Mouse (Mus musculus): ENCODE measurements around the gene Osbpl7. TPM values are rescaled to one million over a fixed set of nuclear protein-coding genes. Genes with fewer than 3 reads are reported as not detected.

The Osbpl7 gene
- polyA plus RNA-seq, 1 experiment from 2014 or later, result 7.9 TPM

- DNase-seq (ENCODE audit: low spot score), result no peak
- Histone ChIP-seq H3K4me3 (replicated peaks; ENCODE audit: low read length) (no peak overlapping the region), H3K27me3 (ENCODE audit: control insufficient read depth, insufficient read depth, low read length) (no peaks in the 10 kb centered on the region), H3K4me1 (replicated peaks; ENCODE audit: control insufficient read depth, insufficient read depth, low read length) (no peaks in the 10 kb centered on the region), H3K36me3 (replicated peaks; ENCODE audit: control insufficient read depth, insufficient read depth) (no peaks in the 10 kb centered on the region), H3K9ac (no peak overlapping the region), H3K27ac (no peak overlapping the region), H3K4me2 (replicated peaks) (no peak overlapping the region), H3K9me3 (ENCODE audit: control insufficient read depth, low read length) (no peaks in the 10 kb centered on the region)
- no peak for ATAC-seq (ENCODE audit: low FRiP score)
- WGBS, result 72% methylated on average over 5 of the region's 5 CpGs
Observed at GRCm38 (mm10) chr11:97036141-97036540, 14.3 kb upstream of the Osbpl7 start.

GRCm38 (mm10) chr11:97038881-97039280 lies 11.5 kb upstream of the Osbpl7 start:
- Histone ChIP-seq H3K9ac (no peak overlapping the region), H3K4me2 (replicated peaks) (no peak overlapping the region), H3K9me3 (ENCODE audit: control insufficient read depth, low read length) (no peaks in the 10 kb centered on the region), H3K4me3 (replicated peaks; ENCODE audit: low read length) (no peak overlapping the region), H3K27ac (no peak overlapping the region), H3K4me1 (replicated peaks; ENCODE audit: control insufficient read depth, insufficient read depth, low read length) (peaks cover 6% of the 10 kb centered on the region), H3K36me3 (replicated peaks; ENCODE audit: control insufficient read depth, insufficient read depth) (no peaks in the 10 kb centered on the region), H3K27me3 (ENCODE audit: control insufficient read depth, insufficient read depth, low read length) (no peaks in the 10 kb centered on the region)
- DNase-seq (ENCODE audit: low spot score), result no peak
- no peak for ATAC-seq (ENCODE audit: low FRiP score)
- 73% methylated on average over 7 of the region's 7 CpGs for WGBS

GRCm38 (mm10) chr11:97040301-97041021 lies 10.0 kb upstream of the Osbpl7 start:
- H3K36me3 ChIP-seq (replicated peaks; ENCODE audit: control insufficient read depth, insufficient read depth), result 0 out of 2 replicates have a peak, but pooled peaks cover 4% of the 10 kb centered on the region
- 57% methylated on average over 12 of the region's 12 CpGs for whole genome bisulfite sequencing
- peak overlapping the region; percentile 68 for H3K4me3 ChIP-seq (replicated peaks; ENCODE audit: low read length)
- 0 out of 2 replicates have a peak overlapping the region, but pooled peaks have one; percentile 64 for H3K27ac ChIP-seq
- H3K9me3 ChIP-seq (ENCODE audit: control insufficient read depth, low read length), result no peaks in the 10 kb centered on the region
- H3K4me2 ChIP-seq (replicated peaks), result peak overlapping the region; percentile 81
- H3K4me1 ChIP-seq (replicated peaks; ENCODE audit: control insufficient read depth, insufficient read depth, low read length), result peaks cover 6% of the 10 kb centered on the region
- DNase-seq (ENCODE audit: low spot score) (no peak), ATAC-seq (ENCODE audit: low FRiP score) (no peak)
- no peaks in the 10 kb centered on the region for H3K27me3 ChIP-seq (ENCODE audit: control insufficient read depth, insufficient read depth, low read length)
- peak overlapping the region; percentile 55 for H3K9ac ChIP-seq

- WGBS, result under 1% methylated on average over 48 of the region's 48 CpGs
- peak; percentile 90 for ATAC-seq (ENCODE audit: low FRiP score)
- peak within 1 kb of the TSS; percentile 81 for H3K4me2 ChIP-seq (replicated peaks)
- peak; percentile 99 for DNase-seq (ENCODE audit: low spot score)
- H3K27me3 ChIP-seq (ENCODE audit: control insufficient read depth, insufficient read depth, low read length), result no peaks in the 10 kb centered on the region
- no peaks in the 10 kb centered on the region for H3K9me3 ChIP-seq (ENCODE audit: control insufficient read depth, low read length)
- H3K4me3 ChIP-seq (replicated peaks; ENCODE audit: low read length), result peak within 1 kb of the TSS; percentile 68
- 0 out of 2 replicates have a peak, but pooled peaks cover 4% of the 10 kb centered on the region for H3K36me3 ChIP-seq (replicated peaks; ENCODE audit: control insufficient read depth, insufficient read depth)
- H3K9ac ChIP-seq, result peak within 1 kb of the TSS; percentile 64
- peaks cover 6% of the 10 kb centered on the region for H3K4me1 ChIP-seq (replicated peaks; ENCODE audit: control insufficient read depth, insufficient read depth, low read length)
- peak within 1 kb of the TSS; percentile 80 for H3K27ac ChIP-seq
Observed at GRCm38 (mm10) chr11:97041022-97041899, 9.2 kb upstream of the Osbpl7 start, which contains the start of the genes Lrrc46 and Mrpl10. Gene Lrrc46 (minus strand): TSS chr11:97041407. Gene Mrpl10 (plus strand): TSS chr11:97041560.

GRCm38 (mm10) chr11:97044902-97045301 lies 5.5 kb upstream of the Osbpl7 start:
- ATAC-seq (ENCODE audit: low FRiP score), result no peak
- no peak overlapping the region for H3K27ac ChIP-seq

GRCm38 (mm10) chr11:97045861-97046260 lies 4.6 kb upstream of the Osbpl7 start:
- Histone ChIP-seq H3K27me3 (ENCODE audit: control insufficient read depth, insufficient read depth, low read length) (no peaks in the 10 kb centered on the region), H3K4me2 (replicated peaks) (no peak overlapping the region), H3K36me3 (replicated peaks; ENCODE audit: control insufficient read depth, insufficient read depth) (peaks cover 15% of the 10 kb centered on the region), H3K27ac (no peak overlapping the region), H3K9ac (no peak overlapping the region), H3K4me1 (replicated peaks; ENCODE audit: control insufficient read depth, insufficient read depth, low read length) (peaks cover 14% of the 10 kb centered on the region), H3K9me3 (ENCODE audit: control insufficient read depth, low read length) (no peaks in the 10 kb centered on the region), H3K4me3 (replicated peaks; ENCODE audit: low read length) (no peak overlapping the region)
- ATAC-seq (ENCODE audit: low FRiP score) (no peak), DNase-seq (ENCODE audit: low spot score) (no peak)
- WGBS, result 78% methylated on average over 7 of the region's 7 CpGs

More at GRCm38 (mm10) chr11:97044902-97045301, 5.5 kb upstream of the Osbpl7 start:
- H3K27me3 ChIP-seq (ENCODE audit: control insufficient read depth, insufficient read depth, low read length), result no peaks in the 10 kb centered on the region
- H3K4me3 ChIP-seq (replicated peaks; ENCODE audit: low read length), result no peak overlapping the region
- no peaks in the 10 kb centered on the region for H3K9me3 ChIP-seq (ENCODE audit: control insufficient read depth, low read length)
- no peak overlapping the region for H3K4me2 ChIP-seq (replicated peaks)
- peaks cover 15% of the 10 kb centered on the region for H3K36me3 ChIP-seq (replicated peaks; ENCODE audit: control insufficient read depth, insufficient read depth)
- H3K4me1 ChIP-seq (replicated peaks; ENCODE audit: control insufficient read depth, insufficient read depth, low read length), result peaks cover 7% of the 10 kb centered on the region
- no peak for DNase-seq (ENCODE audit: low spot score)
- no peak overlapping the region for H3K9ac ChIP-seq
- 95% methylated on average over 8 of the region's 8 CpGs for WGBS

- no peak for ATAC-seq (ENCODE audit: low FRiP score)
- Histone ChIP-seq H3K9me3 (ENCODE audit: control insufficient read depth, low read length) (no peaks in the 10 kb centered on the region), H3K36me3 (replicated peaks; ENCODE audit: control insufficient read depth, insufficient read depth) (peaks cover 22% of the 10 kb centered on the region), H3K4me1 (replicated peaks; ENCODE audit: control insufficient read depth, insufficient read depth, low read length) (peaks cover 21% of the 10 kb centered on the region), H3K27ac (no peak overlapping the region), H3K27me3 (ENCODE audit: control insufficient read depth, insufficient read depth, low read length) (no peaks in the 10 kb centered on the region), H3K9ac (no peak overlapping the region), H3K4me2 (replicated peaks) (no peak overlapping the region), H3K4me3 (replicated peaks; ENCODE audit: low read length) (no peak overlapping the region)
- DNase-seq (ENCODE audit: low spot score), result no peak
- 85% methylated on average over 8 of the region's 8 CpGs for WGBS
Observed at GRCm38 (mm10) chr11:97048090-97048650, 2.3 kb upstream of the Osbpl7 start.

- no peaks in the 10 kb centered on the region for H3K27me3 ChIP-seq (ENCODE audit: control insufficient read depth, insufficient read depth, low read length)
- H3K4me3 ChIP-seq (replicated peaks; ENCODE audit: low read length), result no peak overlapping the region
- 80% methylated on average over 6 of the region's 6 CpGs for WGBS
- H3K27ac ChIP-seq, result no peak overlapping the region
- H3K36me3 ChIP-seq (replicated peaks; ENCODE audit: control insufficient read depth, insufficient read depth), result peaks cover 29% of the 10 kb centered on the region
- H3K4me1 ChIP-seq (replicated peaks; ENCODE audit: control insufficient read depth, insufficient read depth, low read length), result peaks cover 21% of the 10 kb centered on the region
- H3K4me2 ChIP-seq (replicated peaks), result no peak overlapping the region
- no peaks in the 10 kb centered on the region for H3K9me3 ChIP-seq (ENCODE audit: control insufficient read depth, low read length)
- peak overlapping the region; percentile 85; the same call in 1 of the 2 replicates for H3K9ac ChIP-seq
- ATAC-seq (ENCODE audit: low FRiP score) (no peak), DNase-seq (ENCODE audit: low spot score) (no peak)
Observed at GRCm38 (mm10) chr11:97049492-97050085, 839 bp upstream of the Osbpl7 start.
